Mouse (Mus musculus): ENCODE results near the gene Dhrs13. TPM values are rescaled to one million over a fixed set of nuclear protein-coding genes. Genes with fewer than 3 reads are reported as not detected.

Dhrs13 gene
- total RNA-seq, 1 experiment = 20.2 TPM

- Histone ChIP-seq H3K36me3 (ENCODE audit: control insufficient read depth, insufficient read depth, low read length, poor library complexity, severe bottlenecking) (peaks cover 14% of the 10 kb centered on the region), H3K9me3 (ENCODE audit: control insufficient read depth, insufficient read depth, low read depth, low read length) (no peaks in the 10 kb centered on the region), H3K4me1 (ENCODE audit: control insufficient read depth in 2 of 2, insufficient read depth in 2 of 2, low read length in 2 of 2, poor library complexity in 1 of 2) (no peaks in the 10 kb centered on the region), H3K27ac (ENCODE audit: insufficient read depth, low read depth, low read length, poor library complexity, severe bottlenecking) (no peak overlapping the region), H3K4me3 (ENCODE audit: insufficient read depth in 1 of 2, low read depth in 1 of 2, low read length in 2 of 2, poor library complexity in 1 of 2, severe bottlenecking in 1 of 2) (no peak overlapping the region), H3K9ac (ENCODE audit: insufficient read depth, low read depth, low read length, poor library complexity, severe bottlenecking) (no peak overlapping the region)
- no peak for DNase-seq (ENCODE audit: low read depth, low spot score)
- in situ Hi-C loops (cut with MboI; ENCODE audit: low sequenced_read_pairs in 2 of 2, unreplicated experiment in 2 of 2) = no loop called here
- TF ChIP-seq ZNF384 (IDR thresholded peaks at IDR 0.05; ENCODE audit: low read depth, low read length) (no peak), HCFC1 (IDR thresholded peaks at IDR 0.05; ENCODE audit: borderline replicate concordance, insufficient read depth, low read length) (no peak), MAFK (IDR thresholded peaks at IDR 0.05; ENCODE audit: insufficient read depth, low read depth, low read length) (no peak), ZC3H11A (IDR thresholded peaks at IDR 0.05; ENCODE audit: borderline replicate concordance, low read depth, low read length) (no peak), CHD2 (IDR thresholded peaks at IDR 0.05; ENCODE audit: low read depth, low read length) (no peak)
These were observed 36.5 kb upstream of the Dhrs13 start for GRCm38 (mm10) chr11:77995556-77995955.

- Histone ChIP-seq H3K36me3 (ENCODE audit: control insufficient read depth, insufficient read depth, low read length, poor library complexity, severe bottlenecking) (peaks cover 28% of the 10 kb centered on the region), H3K27ac (ENCODE audit: insufficient read depth, low read depth, low read length, poor library complexity, severe bottlenecking) (no peak overlapping the region), H3K4me3 (ENCODE audit: insufficient read depth in 1 of 2, low read depth in 1 of 2, low read length in 2 of 2, poor library complexity in 1 of 2, severe bottlenecking in 1 of 2) (no peak overlapping the region), H3K9ac (ENCODE audit: insufficient read depth, low read depth, low read length, poor library complexity, severe bottlenecking) (no peak overlapping the region), H3K9me3 (ENCODE audit: control insufficient read depth, insufficient read depth, low read depth, low read length) (no peaks in the 10 kb centered on the region), H3K4me1 (ENCODE audit: control insufficient read depth in 2 of 2, insufficient read depth in 2 of 2, low read length in 2 of 2, poor library complexity in 1 of 2) (no peaks in the 10 kb centered on the region)
- in situ Hi-C loops (cut with MboI; ENCODE audit: low sequenced_read_pairs in 2 of 2, unreplicated experiment in 2 of 2) = no loop called here
- TF ChIP-seq HCFC1 (IDR thresholded peaks at IDR 0.05; ENCODE audit: borderline replicate concordance, insufficient read depth, low read length) (no peak), ZNF384 (IDR thresholded peaks at IDR 0.05; ENCODE audit: low read depth, low read length) (no peak), ZC3H11A (IDR thresholded peaks at IDR 0.05; ENCODE audit: borderline replicate concordance, low read depth, low read length) (no peak), MAFK (IDR thresholded peaks at IDR 0.05; ENCODE audit: insufficient read depth, low read depth, low read length) (no peak), CHD2 (IDR thresholded peaks at IDR 0.05; ENCODE audit: low read depth, low read length) (no peak)
- DNase-seq (ENCODE audit: low read depth, low spot score) = no peak
These were observed 25.6 kb upstream of the Dhrs13 start for GRCm38 (mm10) chr11:78006446-78006845.

- no peaks in the 10 kb centered on the region for H3K9me3 ChIP-seq (ENCODE audit: control insufficient read depth, insufficient read depth, low read depth, low read length)
- H3K36me3 ChIP-seq (ENCODE audit: control insufficient read depth, insufficient read depth, low read length, poor library complexity, severe bottlenecking) = peaks cover 62% of the 10 kb centered on the region
- no peak overlapping the region for H3K4me3 ChIP-seq (ENCODE audit: insufficient read depth in 1 of 2, low read depth in 1 of 2, low read length in 2 of 2, poor library complexity in 1 of 2, severe bottlenecking in 1 of 2)
- DNase-seq (ENCODE audit: low read depth, low spot score) = peak; percentile 72
- H3K27ac ChIP-seq (ENCODE audit: insufficient read depth, low read depth, low read length, poor library complexity, severe bottlenecking) = no peak overlapping the region
- in situ Hi-C loops (cut with MboI; ENCODE audit: low sequenced_read_pairs in 2 of 2, unreplicated experiment in 2 of 2) = no loop called here
- H3K9ac ChIP-seq (ENCODE audit: insufficient read depth, low read depth, low read length, poor library complexity, severe bottlenecking) = no peak overlapping the region
- H3K4me1 ChIP-seq (ENCODE audit: control insufficient read depth in 2 of 2, insufficient read depth in 2 of 2, low read length in 2 of 2, poor library complexity in 1 of 2) = no peaks in the 10 kb centered on the region
- TF ChIP-seq CHD2 (IDR thresholded peaks at IDR 0.05; ENCODE audit: low read depth, low read length) (no peak), ZNF384 (IDR thresholded peaks at IDR 0.05; ENCODE audit: low read depth, low read length) (no peak), MAFK (IDR thresholded peaks at IDR 0.05; ENCODE audit: insufficient read depth, low read depth, low read length) (no peak), ZC3H11A (IDR thresholded peaks at IDR 0.05; ENCODE audit: borderline replicate concordance, low read depth, low read length) (no peak), HCFC1 (IDR thresholded peaks at IDR 0.05; ENCODE audit: borderline replicate concordance, insufficient read depth, low read length) (no peak)
These were observed 12.4 kb upstream of the Dhrs13 start for GRCm38 (mm10) chr11:78019676-78020075.

- peak; percentile 57 for DNase-seq (ENCODE audit: low read depth, low spot score)
These were observed 8.5 kb upstream of the Dhrs13 start for GRCm38 (mm10) chr11:78023607-78024006.

GRCm38 (mm10) chr11:78029240-78029639 is 2.8 kb upstream of the Dhrs13 start:
- in situ Hi-C loops (cut with MboI; ENCODE audit: low sequenced_read_pairs in 2 of 2, unreplicated experiment in 2 of 2) = no loop called here
- TF ChIP-seq CHD2 (IDR thresholded peaks at IDR 0.05; ENCODE audit: low read depth, low read length) (no peak), ZNF384 (IDR thresholded peaks at IDR 0.05; ENCODE audit: low read depth, low read length) (no peak), MAFK (IDR thresholded peaks at IDR 0.05; ENCODE audit: insufficient read depth, low read depth, low read length) (no peak), HCFC1 (IDR thresholded peaks at IDR 0.05; ENCODE audit: borderline replicate concordance, insufficient read depth, low read length) (no peak), ZC3H11A (IDR thresholded peaks at IDR 0.05; ENCODE audit: borderline replicate concordance, low read depth, low read length) (no peak)
- Histone ChIP-seq H3K9ac (ENCODE audit: insufficient read depth, low read depth, low read length, poor library complexity, severe bottlenecking) (no peak overlapping the region), H3K27ac (ENCODE audit: insufficient read depth, low read depth, low read length, poor library complexity, severe bottlenecking) (no peak overlapping the region), H3K36me3 (ENCODE audit: control insufficient read depth, insufficient read depth, low read length, poor library complexity, severe bottlenecking) (peaks cover 29% of the 10 kb centered on the region), H3K4me1 (ENCODE audit: control insufficient read depth in 2 of 2, insufficient read depth in 2 of 2, low read length in 2 of 2, poor library complexity in 1 of 2) (peaks cover 1 to 3% of the 10 kb centered on the region in 2 experiments; a peak in 2 of 4 replicates), H3K4me3 (ENCODE audit: insufficient read depth in 1 of 2, low read depth in 1 of 2, low read length in 2 of 2, poor library complexity in 1 of 2, severe bottlenecking in 1 of 2) (no peak overlapping the region), H3K9me3 (ENCODE audit: control insufficient read depth, insufficient read depth, low read depth, low read length) (no peaks in the 10 kb centered on the region)
- no peak for DNase-seq (ENCODE audit: low read depth, low spot score)

More at GRCm38 (mm10) chr11:78023607-78024006, 8.5 kb upstream of the Dhrs13 start:
- no peak overlapping the region for H3K9ac ChIP-seq (ENCODE audit: insufficient read depth, low read depth, low read length, poor library complexity, severe bottlenecking)
- TF ChIP-seq MAFK (IDR thresholded peaks at IDR 0.05; ENCODE audit: insufficient read depth, low read depth, low read length) = no peak
- TF ChIP-seq ZC3H11A (IDR thresholded peaks at IDR 0.05; ENCODE audit: borderline replicate concordance, low read depth, low read length) = no peak
- TF ChIP-seq HCFC1 (IDR thresholded peaks at IDR 0.05; ENCODE audit: borderline replicate concordance, insufficient read depth, low read length) = no peak
- H3K36me3 ChIP-seq (ENCODE audit: control insufficient read depth, insufficient read depth, low read length, poor library complexity, severe bottlenecking) = peaks cover 54% of the 10 kb centered on the region
- no peak overlapping the region for H3K4me3 ChIP-seq (ENCODE audit: insufficient read depth in 1 of 2, low read depth in 1 of 2, low read length in 2 of 2, poor library complexity in 1 of 2, severe bottlenecking in 1 of 2)
- H3K4me1 ChIP-seq (ENCODE audit: control insufficient read depth in 2 of 2, insufficient read depth in 2 of 2, low read length in 2 of 2, poor library complexity in 1 of 2) = no peaks in the 10 kb centered on the region; a peak in 1 of 4 replicates
- no peak overlapping the region for H3K27ac ChIP-seq (ENCODE audit: insufficient read depth, low read depth, low read length, poor library complexity, severe bottlenecking)
- in situ Hi-C loops (cut with MboI; ENCODE audit: low sequenced_read_pairs in 2 of 2, unreplicated experiment in 2 of 2) = no loop called here
- H3K9me3 ChIP-seq (ENCODE audit: control insufficient read depth, insufficient read depth, low read depth, low read length) = no peaks in the 10 kb centered on the region
